Mouse (Mus musculus) retina, postnatal 1 day (tissue): ENCODE measurements at regions not wholly inside any gene's neighbourhood (a gene's known extent, or its start where the extent isn't known, plus 50 kb on each side); places are given as distances from the start of the nearest gene placed in this dataset.

Source experiments
- DNase-seq: peaks from one replicate; pipeline ENCODE4 v3.0.0-alpha.2; 2012

DNA sequence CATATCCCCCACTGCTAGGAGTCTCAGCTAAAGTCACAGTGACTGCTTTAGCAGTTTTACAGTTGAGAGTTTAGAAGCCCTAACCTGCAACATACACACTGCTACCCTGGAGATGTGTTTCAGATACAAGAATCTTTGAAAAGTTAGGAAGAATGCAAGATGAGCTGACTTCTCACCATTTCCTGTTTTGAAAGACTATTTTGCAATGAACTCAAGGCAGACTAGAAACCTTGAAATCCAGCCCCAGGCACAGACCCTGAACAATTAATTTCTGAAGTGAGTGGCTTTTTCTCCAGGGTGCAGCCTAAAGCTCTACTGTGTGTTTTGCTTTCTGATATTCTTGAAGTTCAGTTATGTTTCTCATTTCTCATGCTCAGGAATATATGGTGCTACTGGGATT, 440.6 kb downstream of the Nebl start:
- no peak for DNase-seq

DNA sequence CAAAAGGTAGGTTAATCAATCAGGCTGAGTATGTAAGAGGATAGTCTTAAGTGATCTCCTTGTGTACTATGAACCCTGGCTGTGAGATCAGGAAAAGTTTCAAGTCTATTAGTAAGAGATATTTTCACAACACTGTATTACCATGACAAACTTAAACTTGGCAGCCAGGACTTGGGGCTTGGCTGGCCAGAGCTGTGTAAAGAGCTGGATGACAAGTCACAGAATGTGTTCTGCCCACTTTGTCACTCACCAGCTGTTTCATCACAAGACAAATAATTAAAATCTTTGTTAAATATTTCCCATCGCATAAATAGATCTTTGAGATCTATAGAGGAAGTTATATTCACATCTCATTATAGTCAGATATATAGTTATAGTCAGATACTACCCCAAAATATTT, 443.7 kb downstream of the Nebl start:
- DNase-seq = no peak

DNA sequence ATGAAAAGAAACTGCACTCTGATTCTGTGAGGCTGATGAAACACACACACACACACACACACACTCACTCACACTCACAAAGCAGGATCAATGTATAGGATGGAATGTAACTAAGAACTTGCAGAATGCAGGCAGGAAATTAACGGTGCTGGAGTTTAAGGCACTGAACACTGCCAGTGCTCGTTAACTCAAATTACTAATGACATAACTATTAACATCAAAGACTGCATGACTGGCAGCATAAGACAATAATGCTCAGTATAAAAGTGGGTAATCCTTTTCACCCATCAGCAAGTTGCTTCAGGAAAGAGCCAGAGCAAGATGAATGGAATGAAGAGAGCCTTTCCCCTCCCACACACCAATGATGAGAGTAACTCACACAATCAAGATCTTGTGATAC, 481.3 kb downstream of the Nebl start:
- peak; percentile 52 for DNase-seq

DNA sequence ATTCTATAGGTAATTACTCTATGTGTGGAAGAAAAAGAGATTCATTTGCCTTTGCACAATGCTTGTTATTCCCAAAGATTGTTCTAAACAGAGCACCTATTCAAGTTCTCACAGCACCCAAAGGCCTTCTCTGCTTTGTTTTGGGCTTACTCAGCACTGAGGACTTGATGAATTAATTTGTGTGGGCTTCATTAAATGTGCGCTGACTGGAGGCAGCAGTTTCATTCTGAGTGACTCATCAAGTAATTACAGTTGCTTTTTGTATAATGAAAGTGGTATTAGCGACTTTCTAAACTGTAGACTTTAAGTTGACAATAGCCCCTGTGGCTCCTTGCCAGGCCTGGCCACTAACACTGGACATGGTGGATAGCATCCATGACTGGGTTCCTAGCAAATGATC, 485.4 kb downstream of the Nebl start:
- DNase-seq = no peak

DNA sequence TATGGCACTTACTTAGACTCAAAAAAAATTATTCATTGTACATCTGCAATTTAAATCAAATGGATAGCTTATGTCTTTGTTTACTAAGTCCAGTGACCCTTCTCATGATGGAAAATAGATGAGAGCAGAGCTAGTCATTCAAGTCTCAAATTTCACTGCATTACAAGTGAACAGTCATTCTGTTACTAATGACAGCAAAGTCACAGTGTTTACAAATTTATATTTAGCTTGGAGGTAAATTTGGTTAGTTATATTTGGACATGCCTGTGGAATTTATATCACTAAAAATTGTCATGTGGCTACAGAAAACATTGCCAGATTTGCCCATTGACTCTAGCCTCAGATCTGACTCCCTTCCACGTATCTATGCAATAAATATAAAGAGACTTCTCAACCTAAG, 515.7 kb downstream of the Nebl start:
- DNase-seq = no peak

DNA sequence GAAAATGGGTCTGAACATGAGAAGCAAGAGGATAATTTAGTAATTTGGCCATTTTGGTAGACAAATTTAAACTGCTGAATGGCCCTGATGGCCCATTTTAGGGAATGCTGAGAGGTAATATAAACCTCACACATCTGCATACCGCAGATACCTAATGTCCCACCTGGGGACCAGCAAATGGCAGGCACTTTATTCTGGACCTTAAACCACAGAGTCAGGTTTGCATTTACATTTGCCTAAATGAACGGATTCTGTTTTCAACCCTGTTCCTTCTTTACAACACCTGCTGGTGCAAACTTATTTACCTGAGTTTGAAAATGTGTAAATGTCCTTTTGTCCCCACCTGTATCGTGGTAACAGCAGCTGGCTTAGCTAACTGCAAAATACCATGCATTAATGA, 516.4 kb downstream of the Nebl start:
- no peak for DNase-seq

DNA sequence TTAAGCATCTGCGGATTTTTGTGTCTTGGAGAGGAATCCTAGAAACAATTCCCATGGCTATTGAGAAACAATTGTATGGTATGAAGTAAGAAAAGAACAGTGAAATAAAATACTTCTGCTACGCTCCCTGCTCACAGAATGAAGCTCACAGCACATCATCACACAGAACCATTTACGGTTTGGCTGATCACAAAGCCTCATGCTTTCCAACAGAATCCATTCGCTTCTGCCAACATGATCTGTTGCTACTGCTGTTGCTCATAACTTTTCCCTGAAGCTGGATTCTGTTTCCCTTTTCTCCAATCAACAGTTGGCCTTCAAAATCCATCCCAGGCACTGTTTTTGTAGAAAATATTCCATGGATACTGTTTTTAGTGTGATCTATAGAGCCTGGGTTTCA, 518.7 kb downstream of the Nebl start:
- no peak for DNase-seq

DNA sequence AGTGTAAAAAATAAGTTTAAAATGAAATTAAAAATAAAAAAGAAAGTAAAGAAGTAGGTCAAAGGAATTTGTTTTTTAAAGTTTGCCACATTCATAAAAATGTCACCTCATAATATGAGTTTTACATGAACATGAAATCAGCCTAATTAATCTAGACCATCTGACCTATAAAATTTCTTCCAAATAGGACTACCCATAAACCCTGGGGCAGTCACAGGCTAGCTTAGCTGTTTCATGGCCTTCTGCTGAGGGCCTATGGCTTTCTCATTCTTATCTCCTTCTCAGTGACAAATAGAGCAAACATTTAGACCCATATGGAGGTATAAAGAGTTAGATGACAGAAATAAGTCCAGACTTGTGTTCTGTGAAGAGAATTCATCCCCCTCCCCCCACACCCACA, 520.2 kb downstream of the Nebl start:
- DNase-seq = no peak

DNA sequence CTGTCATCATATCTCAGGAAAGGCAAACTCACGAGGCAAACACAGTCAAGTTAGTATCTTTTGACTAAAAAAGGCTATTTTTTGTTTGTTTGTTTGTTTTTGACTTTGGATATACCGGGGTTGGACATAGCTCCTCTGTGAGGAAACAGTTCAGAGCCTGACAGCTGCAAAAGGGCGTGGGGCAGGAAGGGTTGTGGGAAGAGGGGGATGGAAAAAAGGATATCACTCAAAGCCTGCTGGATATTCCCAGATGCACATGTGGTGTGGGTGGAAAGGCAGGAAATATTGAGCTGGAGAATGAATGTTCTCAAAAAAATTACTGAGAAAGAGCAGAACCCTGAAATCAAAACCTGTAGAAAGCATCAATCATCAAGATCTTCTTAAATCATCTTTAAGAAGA, 537.7 kb downstream of the Nebl start:
- DNase-seq = no peak

DNA sequence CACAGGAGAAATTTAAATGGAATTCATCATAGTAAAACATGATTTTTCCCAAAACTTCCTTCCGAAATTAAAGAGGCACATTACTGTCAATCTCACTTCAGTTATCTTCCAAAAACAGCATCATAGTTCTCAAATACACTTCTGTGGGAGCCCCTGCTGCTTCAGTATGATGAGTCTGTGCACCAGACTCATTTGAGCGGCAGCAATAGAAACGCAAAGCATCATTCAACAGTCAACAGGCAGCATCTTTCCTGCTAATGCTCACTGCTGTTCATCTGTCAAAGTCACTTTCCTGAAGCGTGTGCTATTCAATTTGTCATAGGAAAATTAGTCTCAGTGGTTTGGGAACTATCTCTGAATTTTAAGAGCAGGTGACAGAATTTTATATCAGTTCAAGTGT, 542.1 kb downstream of the Nebl start:
- no peak for DNase-seq

DNA sequence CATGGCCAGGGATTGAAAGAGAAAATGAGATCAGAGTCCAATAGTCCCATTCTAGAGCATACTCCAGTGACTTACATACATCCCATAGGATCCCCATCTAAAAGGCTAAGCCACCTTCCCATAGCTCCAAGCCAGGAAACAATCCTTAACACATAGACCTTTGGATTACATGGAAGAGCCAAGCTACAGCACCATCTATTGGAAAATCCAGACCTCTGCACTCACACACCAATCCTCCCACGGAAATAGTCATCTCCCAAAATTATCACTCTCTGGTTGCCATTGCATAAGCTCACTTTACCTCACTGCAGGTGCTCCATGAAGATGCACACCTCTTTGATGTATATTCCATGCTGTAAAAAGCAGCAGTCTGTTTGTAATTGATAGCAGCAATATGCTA, 543.4 kb downstream of the Nebl start:
- no peak for DNase-seq

DNA sequence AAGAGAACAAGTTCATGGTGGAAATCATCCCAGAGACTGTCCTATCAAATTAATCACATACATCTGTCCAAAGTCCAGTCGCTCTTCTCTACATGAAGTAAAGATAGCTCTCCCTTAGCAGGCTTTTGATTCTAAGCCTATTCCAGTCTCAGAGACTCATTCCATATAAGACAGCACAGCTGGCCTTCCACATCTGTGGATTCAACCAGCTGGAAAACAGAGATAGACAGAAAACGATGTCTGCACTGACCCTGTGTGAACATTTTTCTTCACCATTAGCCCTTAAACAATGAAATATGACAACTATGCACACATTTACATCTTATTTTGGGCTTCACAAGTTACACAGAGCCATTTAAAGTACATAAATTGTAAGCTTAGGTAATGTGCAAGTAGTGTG, 547.6 kb downstream of the Nebl start:
- DNase-seq = peak; percentile 55

DNA sequence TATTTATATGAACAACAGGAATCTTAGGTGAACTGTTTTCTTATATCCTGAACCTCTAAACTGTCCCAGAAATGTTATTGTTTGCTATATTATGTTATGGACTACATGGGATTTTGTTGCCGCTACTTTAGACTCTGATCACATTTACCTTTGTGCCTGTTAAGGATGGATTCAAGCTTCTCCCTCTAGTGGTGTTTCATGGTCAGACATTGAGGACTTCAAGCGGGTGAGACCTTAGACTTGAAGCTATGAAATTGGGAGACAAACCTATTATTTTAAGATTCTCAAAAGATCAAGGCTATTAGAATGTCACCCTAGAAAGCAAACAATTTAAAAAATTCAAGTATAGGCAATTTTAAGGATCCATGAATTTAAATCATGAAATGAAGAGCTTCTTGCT, 549.7 kb downstream of the Nebl start:
- no peak for DNase-seq

DNA sequence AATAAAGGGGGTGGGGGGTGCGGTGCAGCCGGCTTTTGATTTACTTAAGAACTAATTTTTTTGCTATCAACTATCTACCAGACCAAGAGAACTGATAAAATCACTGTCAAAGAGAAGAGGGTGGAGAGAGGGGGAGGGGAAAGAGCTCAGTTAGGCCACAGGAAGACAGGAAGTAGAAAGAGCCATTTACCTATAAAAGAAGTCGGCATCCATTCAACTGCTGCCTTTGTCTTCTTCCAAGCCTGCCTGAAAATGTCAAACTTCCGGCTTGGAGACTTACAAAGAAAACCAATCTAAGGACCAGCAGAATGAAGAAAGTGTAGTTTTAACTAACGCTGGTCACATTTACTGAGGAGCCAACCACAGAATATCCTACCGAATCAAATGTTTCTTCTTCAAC, 562.4 kb downstream of the Nebl start:
- DNase-seq = no peak

DNA sequence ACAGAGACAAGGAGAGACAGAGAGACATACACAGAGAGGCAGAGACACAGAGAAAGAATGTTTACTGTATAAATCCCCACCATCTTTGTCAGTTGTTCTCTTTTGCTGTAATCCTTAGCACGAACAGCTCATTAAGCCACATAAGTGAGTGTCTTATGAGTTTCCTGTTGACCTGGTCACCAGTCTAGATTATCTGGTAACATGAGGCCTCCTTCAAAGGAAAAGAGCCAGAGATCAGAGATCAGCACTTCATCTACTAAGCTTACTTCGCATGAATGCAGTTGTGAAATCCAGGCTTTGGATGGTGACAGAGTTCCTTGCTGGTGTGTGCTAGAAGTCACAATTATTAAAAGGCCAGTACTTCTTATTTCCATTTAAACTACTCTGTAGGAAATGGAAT, 566.2 kb downstream of the Nebl start:
- DNase-seq = no peak

DNA sequence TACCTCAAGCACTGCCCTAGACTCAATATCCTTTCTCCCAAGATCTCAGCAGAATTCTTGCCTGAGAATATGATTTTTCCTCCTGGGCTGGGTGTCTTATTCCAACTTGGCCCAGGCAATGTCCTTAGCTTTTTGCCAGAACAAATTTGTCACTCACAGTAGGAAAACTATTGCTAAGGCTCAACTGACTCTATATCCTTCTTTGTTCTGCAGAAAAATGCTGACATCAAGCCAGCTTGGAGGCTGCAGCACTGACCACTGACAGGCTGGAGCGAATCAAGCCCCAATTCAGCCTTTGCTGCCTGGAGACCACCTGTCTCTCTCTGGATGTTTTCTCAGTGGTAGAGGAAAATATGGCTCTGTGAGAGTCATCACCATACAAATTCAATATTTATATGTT, 572.8 kb downstream of the Nebl start:
- DNase-seq = no peak

DNA sequence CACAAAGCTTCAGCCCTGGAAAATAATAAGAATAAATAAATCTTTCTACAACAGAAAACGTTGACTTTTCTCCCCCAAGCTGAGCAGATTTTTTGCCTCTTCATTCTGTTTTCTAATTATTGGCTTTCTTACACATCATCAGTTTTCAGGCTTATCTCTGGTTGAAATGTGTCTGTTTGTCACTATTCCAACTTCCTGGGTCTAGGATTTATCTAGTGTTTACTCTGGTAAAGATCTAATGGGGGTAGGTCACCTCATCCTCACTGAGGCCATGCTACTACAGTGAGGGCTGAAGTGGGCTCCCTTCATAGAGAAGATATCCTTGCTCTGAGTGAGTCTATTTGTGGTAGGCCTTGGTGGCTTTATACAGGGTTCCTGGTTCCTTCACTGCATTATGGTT, 573.9 kb downstream of the Nebl start:
- no peak for DNase-seq

DNA sequence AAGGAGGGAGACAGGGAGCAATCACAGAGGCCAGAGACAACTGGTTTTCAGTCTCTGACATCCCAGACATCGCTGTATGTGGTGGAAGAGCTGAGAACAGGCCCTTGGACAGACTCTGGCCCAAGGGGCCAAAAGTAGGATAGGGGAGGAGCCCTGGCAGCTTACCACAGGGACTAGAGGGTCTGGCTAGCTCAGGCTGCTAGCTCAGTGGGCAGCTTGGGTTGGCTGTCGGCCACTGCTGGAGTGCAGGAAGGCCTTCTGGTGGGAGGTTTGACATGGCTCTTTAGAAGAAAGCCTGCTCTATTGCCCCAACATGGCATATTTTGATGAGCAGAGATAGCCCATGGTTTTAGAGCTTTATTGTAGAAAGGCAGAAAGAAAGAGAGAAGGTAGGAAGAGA, 575.7 kb downstream of the Nebl start:
- DNase-seq = no peak

DNA sequence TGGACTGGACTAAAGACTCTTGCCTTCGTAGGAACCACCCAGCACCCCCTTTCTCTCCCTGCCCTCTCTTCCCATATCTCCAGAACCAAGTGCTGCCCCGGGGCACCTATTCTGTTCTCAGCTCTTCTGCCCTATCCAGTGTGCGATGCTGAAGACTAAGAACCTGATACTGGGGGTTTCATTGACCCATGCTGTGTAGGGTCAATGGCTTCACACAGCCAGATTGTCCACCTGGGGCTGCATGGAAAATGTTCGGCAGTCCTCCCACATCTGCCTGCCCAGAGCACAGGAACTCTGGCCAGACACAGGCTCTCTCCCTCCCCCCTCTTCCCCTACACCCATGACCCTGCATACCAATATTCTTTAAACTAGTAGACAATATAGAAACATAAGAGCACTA, 607.6 kb downstream of the Nebl start:
- no peak for DNase-seq

DNA sequence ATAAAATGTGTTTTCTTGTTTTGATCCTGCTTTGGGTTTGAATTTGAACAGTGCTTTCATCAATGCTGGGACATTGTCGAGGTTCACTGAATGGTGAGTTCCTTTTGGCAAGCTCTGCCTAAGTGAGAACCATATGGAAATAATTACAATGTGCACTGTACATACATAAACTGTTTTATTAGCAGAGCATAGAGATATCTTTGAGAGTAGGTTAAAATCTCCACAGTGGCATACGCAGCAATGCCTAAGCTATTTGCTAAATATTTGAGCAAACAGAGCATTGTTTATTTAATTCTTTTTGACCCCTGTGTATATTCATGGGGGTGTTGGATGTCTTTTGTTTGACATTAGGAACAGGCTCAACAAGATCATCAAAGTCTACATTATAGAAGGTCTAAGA, 614.0 kb downstream of the Nebl start:
- DNase-seq = no peak

DNA sequence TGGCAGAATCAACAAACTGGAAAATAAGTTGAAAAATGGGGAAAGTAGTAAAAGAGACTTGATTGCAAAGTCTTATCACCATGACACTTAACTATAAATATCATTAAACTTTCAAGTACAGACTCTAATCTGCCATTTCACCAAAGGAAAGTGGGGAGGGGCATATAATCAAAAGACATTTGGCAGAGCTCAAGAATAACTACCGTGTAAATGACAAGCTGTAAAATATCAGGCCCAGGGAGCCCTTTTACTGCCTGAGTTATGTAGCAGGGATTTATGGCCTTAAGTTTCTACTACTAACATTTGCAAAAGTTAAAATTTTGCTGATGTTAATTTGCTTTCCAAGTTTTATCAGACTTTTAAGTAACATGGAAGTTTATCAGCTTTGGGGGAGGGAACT, 620.1 kb downstream of the Nebl start:
- DNase-seq = no peak

DNA sequence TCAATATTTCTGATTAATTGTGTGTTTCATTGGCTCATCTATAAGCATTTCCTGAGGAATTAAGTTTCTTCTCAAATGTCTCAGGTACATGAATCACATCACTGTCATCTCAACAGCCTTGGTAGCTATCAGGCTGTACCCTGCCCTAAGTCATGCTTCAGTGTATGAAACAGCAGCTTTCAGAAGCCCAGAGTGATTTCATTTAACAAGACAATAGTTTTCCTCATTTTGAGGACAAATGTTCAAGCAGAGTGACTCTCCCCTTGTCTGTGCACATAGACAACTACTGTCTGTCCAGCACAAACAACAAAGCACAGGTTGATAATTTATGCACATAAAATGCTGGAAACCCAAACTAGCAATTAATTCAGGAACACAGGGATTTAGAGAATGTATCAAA, 630.1 kb downstream of the Nebl start:
- no peak for DNase-seq

DNA sequence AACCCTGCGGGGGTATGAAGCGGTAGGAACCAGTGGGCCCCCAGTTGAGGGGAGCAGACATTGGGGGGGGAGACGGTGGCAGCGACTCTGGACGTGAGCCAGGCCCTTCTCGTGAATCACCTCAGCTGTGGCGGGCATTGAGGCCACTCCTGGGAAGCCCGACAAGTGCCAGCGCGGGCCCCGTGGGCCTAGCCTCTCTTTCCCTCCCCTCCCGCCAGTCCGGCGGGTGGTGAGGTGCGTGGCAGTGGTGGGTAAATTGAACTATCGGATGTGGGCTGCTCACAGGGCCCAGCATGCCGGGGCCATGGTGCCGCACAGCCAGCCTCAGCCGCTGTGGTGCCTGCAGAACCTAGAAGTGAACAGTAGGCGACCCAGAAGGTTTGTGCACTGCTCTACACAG, 633.7 kb downstream of the Nebl start:
- DNase-seq = no peak

DNA sequence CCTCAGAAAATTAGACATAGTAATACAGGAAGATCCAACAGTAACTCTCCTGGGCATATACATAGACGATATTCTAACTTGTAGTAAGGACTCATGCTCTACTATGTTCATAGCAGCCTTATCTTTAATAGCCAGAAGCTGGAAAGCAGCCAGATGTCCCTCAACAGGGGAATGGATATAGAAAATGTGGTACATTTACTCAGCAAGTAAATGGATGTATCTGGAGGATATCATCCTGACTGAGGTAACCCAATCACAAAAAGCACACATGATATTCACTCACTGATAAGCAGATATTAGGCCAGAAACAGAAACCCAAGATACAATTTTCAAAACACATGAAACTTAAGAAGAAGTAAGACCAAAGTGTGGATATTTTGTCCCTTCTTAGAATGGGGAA, 639.8 kb downstream of the Nebl start:
- no peak for DNase-seq

DNA sequence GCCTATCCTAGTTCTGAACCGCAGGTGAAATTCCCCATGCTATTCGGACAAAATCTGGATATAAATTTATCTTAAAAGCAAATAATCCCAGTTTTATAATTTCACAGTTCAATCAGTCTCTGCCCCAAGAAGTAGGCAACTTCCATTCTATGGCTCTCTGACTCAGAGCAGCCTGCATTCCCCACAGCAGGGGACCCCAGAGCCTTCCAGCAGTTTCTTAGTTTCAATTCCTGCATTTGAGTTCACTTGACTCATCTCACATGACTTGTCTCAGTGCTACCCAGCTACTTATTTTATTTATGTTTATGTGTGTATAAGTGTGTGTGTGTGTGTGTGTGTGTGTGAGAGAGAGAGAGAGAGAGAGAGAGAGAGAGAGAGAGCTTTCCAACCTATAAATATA, 650.0 kb downstream of the Nebl start:
- no peak for DNase-seq
